25 mouse cellular contexts compared by ENCODE assay signal in the genomic region with DNA sequence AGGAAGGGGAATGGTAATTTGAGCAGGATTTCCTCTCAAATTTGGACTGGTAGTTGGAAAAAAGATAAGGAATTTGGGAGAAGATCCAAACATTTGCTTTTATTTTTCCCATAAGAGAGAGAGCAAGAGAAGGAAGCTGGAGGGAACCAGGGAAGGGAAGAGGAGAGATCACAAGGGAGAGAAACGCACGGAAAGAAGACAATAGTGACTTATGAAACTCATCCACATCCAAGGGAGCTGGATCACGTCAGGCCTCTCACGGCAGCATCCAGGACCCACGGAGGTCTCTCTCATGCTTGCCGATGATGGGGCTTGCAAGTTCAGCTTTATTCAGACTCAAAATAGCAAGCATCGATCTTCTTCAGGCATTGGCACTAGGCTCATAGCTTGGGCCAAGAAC.
DNase-seq lines count a peak whose midpoint lies in the region; ATAC-seq lines count a peak whose summit lies in the region.
"Had no signal": no experiment of that assay in that cellular context is flagged by ENCODE, and none has a peak within 500 bp of the region (broad histone marks: within the 10 kb centered on the region; RNA-seq: fewer than 3 reads in every experiment).

No protein-coding gene starts in this region.

- no peaks in the 10 kb centered on the region for H3K36me3 ChIP-seq in embryonic facial prominence, embryonic 14.5 days (ENCODE audit: control insufficient read depth, insufficient read depth, low read length)
- no peaks in the 10 kb centered on the region for H3K36me3 ChIP-seq in embryonic facial prominence, embryonic 10.5 days (replicated peaks)
- H3K36me3 ChIP-seq in heart, embryonic 10.5 days, result no peaks in the 10 kb centered on the region
- no peaks in the 10 kb centered on the region for H3K36me3 ChIP-seq in forebrain, embryonic 15.5 days
- H3K36me3 ChIP-seq: forebrain, embryonic 12.5 days; hindbrain, embryonic 10.5 days; hindbrain, embryonic 13.5 days; intestine, embryonic 15.5 days had no signal

- no peaks in the 10 kb centered on the region for H3K27me3 ChIP-seq in embryonic facial prominence, embryonic 14.5 days (replicated peaks; ENCODE audit: control insufficient read depth, insufficient read depth, low read length)
- H3K27me3 ChIP-seq in embryonic facial prominence, embryonic 10.5 days (replicated peaks; ENCODE audit: low read depth, poor library complexity, severe bottlenecking), result no peaks in the 10 kb centered on the region
- H3K27me3 ChIP-seq in heart, embryonic 10.5 days (ENCODE audit: insufficient read depth, poor library complexity, severe bottlenecking), result no peaks in the 10 kb centered on the region
- H3K27me3 ChIP-seq in forebrain, embryonic 15.5 days, result no peaks in the 10 kb centered on the region
- H3K27me3 ChIP-seq: forebrain, embryonic 12.5 days; hindbrain, embryonic 13.5 days; intestine, embryonic 15.5 days had no signal

- no peak overlapping the region for H3K4me2 ChIP-seq in embryonic facial prominence, embryonic 14.5 days (ENCODE audit: low read depth, low read length)
- H3K4me2 ChIP-seq in forebrain, embryonic 15.5 days (replicated peaks), result no peak overlapping the region
- H3K4me2 ChIP-seq: forebrain, embryonic 12.5 days; hindbrain, embryonic 13.5 days; intestine, embryonic 15.5 days had no signal

- intact Hi-C loops in heart, postnatal 14 days (cut with DNase I), result no loop called here

- no peak overlapping the region for H3K27ac ChIP-seq in embryonic facial prominence, embryonic 14.5 days (replicated peaks; ENCODE audit: low read depth, low read length)
- H3K27ac ChIP-seq in embryonic facial prominence, embryonic 10.5 days (replicated peaks), result no peak overlapping the region
- H3K27ac ChIP-seq in heart, embryonic 10.5 days, result no peak overlapping the region
- no peak overlapping the region for H3K27ac ChIP-seq in forebrain, embryonic 15.5 days (replicated peaks)
- H3K27ac ChIP-seq: forebrain, embryonic 12.5 days; hindbrain, embryonic 10.5 days; hindbrain, embryonic 13.5 days; intestine, embryonic 15.5 days had no signal

- DNase-seq in embryonic facial prominence, embryonic 14.5 days (ENCODE audit: low spot score), result peak; percentile 54
- no peak for DNase-seq in embryonic facial prominence, embryonic 10.5 days (ENCODE audit: low spot score)
- peak; percentile 26 to 47 for DNase-seq in heart, adult 18-20 months
- DNase-seq in heart, postnatal 14 days, result no peak
- peak; percentile 21 to 26 for DNase-seq in heart, adult 9 months (ENCODE audit: low spot score in 2 of 2)
- no peak for DNase-seq in heart, embryonic 10.5 days (ENCODE audit: low spot score)
- DNase-seq: adrenal gland, adult 8-10 months; adrenal gland, postnatal 25 days; cerebellum, adult 11-12 months; cerebellum, adult 8-10 months; cerebellum, postnatal 10 days; cerebellum, postnatal 36 days; embryo, embryonic 11 days; gastrocnemius, postnatal 25 days; kidney, adult 11 months; kidney, adult 8-10 months had no signal

- no peaks in the 10 kb centered on the region for H3K9me3 ChIP-seq in embryonic facial prominence, embryonic 14.5 days (ENCODE audit: control insufficient read depth, low read length)
- H3K9me3 ChIP-seq in embryonic facial prominence, embryonic 10.5 days, result 0 out of 2 replicates have a peak, but pooled peaks cover 3% of the 10 kb centered on the region
- H3K9me3 ChIP-seq in heart, embryonic 10.5 days, result no peaks in the 10 kb centered on the region
- H3K9me3 ChIP-seq in forebrain, embryonic 15.5 days, result no peaks in the 10 kb centered on the region
- H3K9me3 ChIP-seq: forebrain, embryonic 12.5 days; hindbrain, embryonic 10.5 days; intestine, embryonic 15.5 days had no signal

- 71% methylated on average over 7 of the region's 7 CpGs for WGBS in embryonic facial prominence, embryonic 14.5 days
- WGBS in embryonic facial prominence, embryonic 10.5 days, result 94% methylated on average over 7 of the region's 7 CpGs
- 82% methylated on average over 7 of the region's 7 CpGs for WGBS in heart, embryonic 10.5 days
- WGBS in forebrain, embryonic 15.5 days, result 84% methylated on average over 7 of the region's 7 CpGs

- no peak overlapping the region for H3K9ac ChIP-seq in embryonic facial prominence, embryonic 14.5 days (ENCODE audit: low read depth, low read length)
- no peak overlapping the region for H3K9ac ChIP-seq in forebrain, embryonic 15.5 days (replicated peaks)
- H3K9ac ChIP-seq: forebrain, embryonic 12.5 days; hindbrain, embryonic 13.5 days; intestine, embryonic 15.5 days had no signal

- H3K4me3 ChIP-seq in embryonic facial prominence, embryonic 14.5 days (ENCODE audit: low read depth, low read length), result no peak overlapping the region
- no peak overlapping the region for H3K4me3 ChIP-seq in embryonic facial prominence, embryonic 10.5 days
- no peak overlapping the region for H3K4me3 ChIP-seq in heart, embryonic 10.5 days
- H3K4me3 ChIP-seq in forebrain, embryonic 15.5 days, result no peak overlapping the region
- H3K4me3 ChIP-seq: erythroblast, embryonic 14.5 days; forebrain, embryonic 12.5 days; hindbrain, embryonic 10.5 days; hindbrain, embryonic 13.5 days; intestine, embryonic 15.5 days had no signal

- no peak for ATAC-seq in embryonic facial prominence, embryonic 14.5 days (ENCODE audit: low read depth)
- ATAC-seq in forebrain, embryonic 15.5 days (replicated peaks), result no peak
- ATAC-seq: activated CD4-positive, CD25-positive, alpha-beta regulatory T cell, adult 4 months; forebrain, embryonic 16.5 days; hindbrain, embryonic 16.5 days; intestine, embryonic 15.5 days had no signal

- H3K4me1 ChIP-seq in embryonic facial prominence, embryonic 14.5 days (ENCODE audit: control insufficient read depth, insufficient read depth, low read length), result 0 out of 2 replicates have a peak, but pooled peaks cover 6% of the 10 kb centered on the region
- no peaks in the 10 kb centered on the region for H3K4me1 ChIP-seq in embryonic facial prominence, embryonic 10.5 days
- H3K4me1 ChIP-seq in heart, embryonic 10.5 days, result no peaks in the 10 kb centered on the region
- no peaks in the 10 kb centered on the region for H3K4me1 ChIP-seq in forebrain, embryonic 15.5 days
- H3K4me1 ChIP-seq: forebrain, embryonic 12.5 days; hindbrain, embryonic 10.5 days; hindbrain, embryonic 13.5 days; intestine, embryonic 15.5 days had no signal

Comparison
In these comparisons a context has a peak if more than half of its experiments do, and no peak if none do; other contexts are left out.
1. DNase-seq: peak in embryonic facial prominence, embryonic 14.5 days (single experiment), heart, adult 18-20 months (2 of 2) and heart, adult 9 months (2 of 2); none in embryonic facial prominence, embryonic 10.5 days (single experiment), heart, postnatal 14 days (0 of 2) and heart, embryonic 10.5 days (single experiment).